Mouse (Mus musculus) right cerebral cortex, postnatal 36 days (tissue): ENCODE measurements around the gene Grip1.

Experiments
- DNase-seq, 2 experiments: peaks; one replicate each; pipeline ENCODE4 v3.0.0; 2022; ENCODE audit warnings: low spot score in 2 of 2, mixed read lengths in 1 of 2

The Grip1 gene

DNA sequence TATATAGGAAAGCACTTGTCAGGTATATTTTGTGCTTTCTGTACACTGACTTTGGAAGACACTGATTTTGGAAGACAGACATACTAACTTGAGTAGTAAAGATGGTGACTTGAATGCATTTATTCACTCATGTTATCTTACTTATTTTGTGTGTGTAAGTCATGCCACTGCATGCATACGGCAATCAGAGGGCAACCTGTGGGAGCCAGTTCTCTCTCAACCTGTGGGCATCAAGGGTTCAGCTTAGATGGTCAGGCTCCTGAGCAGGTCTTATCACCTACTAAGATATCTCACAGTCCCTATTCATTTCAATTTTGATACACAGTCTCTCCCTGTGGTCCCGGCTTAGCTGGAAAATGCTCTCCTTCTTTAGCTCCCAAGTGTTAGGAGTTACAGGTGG is 5.4 kb downstream of the Grip1 start:
- no peak for DNase-seq

DNA sequence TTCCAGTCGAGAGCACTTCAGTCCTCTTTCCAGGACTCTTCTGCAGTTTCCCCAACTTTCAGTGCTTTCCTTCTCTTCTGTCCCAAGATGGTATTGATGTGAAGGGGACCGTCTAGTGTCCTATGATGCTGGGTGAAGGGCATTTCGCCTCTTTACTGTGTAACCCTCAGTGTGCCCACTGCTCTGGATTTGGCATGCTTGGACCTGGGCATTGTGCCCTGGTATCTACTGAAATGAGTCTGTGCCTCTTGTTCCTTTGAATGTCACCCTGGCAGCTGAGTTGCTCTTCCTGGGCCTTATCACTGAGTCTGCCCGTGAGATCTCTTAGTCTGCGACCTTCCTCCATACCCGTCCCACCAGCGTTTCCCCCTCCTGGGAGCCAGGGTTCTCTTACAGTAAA is 9.7 kb downstream of the Grip1 start:
- DNase-seq, result no peak

DNA sequence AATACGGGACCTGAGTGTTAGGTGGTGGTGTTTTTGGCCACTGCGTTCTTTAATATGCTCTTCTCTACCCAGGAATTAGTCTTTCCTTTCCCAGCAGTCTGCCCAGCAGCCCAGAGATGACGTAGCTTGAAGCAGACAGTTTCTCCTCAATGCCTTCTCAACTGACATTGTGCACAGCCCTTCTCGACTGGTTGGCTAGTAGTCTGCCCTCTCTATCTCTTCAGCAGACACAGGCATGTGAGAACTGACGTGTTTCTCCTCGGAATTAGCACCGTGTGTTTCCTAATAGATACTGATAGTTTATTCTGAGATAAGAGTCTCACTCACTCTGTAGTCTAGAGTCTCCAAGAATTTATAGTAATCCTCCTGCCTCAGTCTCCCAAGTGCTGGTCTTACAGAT is 10.2 kb downstream of the Grip1 start:
- DNase-seq, result no peak

DNA sequence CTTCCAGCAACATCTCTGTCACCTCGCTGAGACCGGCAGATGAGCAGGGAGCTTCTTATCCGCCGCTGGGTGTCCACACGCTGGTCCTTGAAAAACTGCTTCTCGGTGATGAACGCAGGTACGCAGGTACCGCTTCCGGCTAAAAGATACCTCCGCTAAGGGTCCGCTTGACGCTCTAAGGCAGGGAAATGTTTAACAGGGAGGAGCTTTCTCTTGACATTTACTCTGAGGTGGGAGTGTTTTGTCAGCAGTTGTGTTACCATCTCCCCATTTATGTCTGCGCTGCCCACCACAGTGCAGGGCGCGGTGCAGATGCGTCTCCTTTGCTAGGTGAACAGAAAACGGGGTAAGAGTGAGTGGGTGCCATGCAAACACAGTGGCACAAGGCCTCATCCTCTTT is 14.3 kb downstream of the Grip1 start:
- DNase-seq, result no peak

DNA sequence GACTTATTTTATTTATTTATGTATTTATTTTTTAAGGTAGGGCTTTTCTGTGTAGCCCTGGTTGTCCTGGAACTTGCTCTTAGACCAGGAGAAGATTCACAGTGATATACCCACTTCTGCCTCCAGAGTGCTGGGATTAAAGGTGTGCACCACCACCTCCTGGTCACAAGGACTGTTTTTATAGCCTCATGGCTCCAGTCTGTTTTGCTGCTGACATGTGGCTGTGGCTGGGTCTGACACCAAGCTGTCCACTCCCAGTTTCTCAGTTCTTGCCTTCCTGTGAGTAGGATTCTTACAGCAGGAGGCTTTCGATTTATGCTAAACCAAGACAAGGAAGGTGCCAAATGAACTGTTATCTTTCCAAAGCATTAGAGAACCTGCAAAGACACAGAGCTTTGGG is 16.5 kb downstream of the Grip1 start:
- no peak for DNase-seq

DNA sequence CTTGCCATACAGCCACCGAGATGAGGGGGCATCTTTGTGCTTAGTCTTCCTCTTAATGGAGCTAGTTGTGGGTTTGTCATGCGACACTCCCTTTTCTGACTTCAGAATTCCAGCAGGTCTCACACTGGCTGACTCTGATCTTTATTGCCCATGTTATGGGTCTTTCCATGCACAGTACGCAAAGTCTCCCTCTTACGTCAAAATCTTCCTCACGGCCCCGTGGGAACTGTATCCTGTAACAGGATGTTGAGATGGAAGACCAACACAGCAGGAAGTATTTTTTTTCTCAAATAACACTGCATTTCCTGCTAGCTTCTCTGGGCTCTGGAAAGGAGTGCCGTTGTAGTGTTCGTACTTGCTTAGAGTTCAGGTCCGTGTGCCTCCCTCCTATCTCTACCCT is 21.5 kb downstream of the Grip1 start:
- no peak for DNase-seq

DNA sequence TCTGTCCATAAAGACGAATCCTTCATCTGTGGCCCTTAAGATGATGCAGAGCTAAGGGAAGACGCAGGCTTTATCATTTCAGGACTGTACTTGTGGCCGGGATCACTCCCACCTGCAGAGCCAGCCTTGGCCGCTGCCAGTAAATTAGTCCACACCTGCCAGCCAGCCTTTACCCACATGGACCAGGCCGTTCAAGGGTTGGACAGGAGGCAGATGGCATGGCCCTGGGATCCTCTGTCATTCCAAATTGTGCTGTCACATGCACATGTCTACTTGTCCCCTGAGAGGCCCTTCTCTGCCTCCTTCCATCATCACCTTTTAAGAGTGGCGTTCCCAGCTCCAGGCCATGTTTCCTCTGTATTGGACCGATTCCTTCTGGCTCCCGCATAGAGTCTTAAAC is 24.0 kb downstream of the Grip1 start:
- DNase-seq, result no peak

DNA sequence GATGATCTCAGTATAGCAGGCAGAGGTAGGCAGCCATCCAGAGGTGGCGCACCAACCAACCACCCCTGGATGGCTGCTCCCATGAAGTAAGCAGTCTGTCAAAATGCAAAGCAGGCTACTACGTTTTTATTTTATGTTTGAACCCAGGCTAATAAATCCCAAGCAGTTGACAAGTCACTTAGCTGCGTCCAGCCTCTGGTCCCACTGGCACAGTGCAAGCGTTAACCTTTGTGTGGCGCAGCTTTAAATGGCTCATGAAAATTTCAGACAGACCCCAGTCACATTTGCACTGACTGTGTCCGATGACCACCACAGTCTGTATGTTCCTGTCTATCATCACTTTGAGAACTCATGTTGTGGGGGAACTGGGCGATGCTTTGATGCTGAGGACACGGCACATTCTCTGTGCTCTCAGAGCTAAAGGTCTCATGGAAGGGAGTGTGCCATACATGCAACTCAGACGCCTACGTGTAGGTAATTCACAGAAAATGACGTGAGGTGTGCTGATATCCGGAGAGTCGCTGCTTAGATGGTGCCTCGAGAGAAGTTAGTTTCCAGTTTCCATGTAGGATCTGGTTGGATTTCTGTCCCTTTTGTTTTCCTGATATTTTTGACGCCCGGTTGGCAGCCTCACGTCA is 29.6 kb downstream of the Grip1 start:
- DNase-seq, result no peak

DNA sequence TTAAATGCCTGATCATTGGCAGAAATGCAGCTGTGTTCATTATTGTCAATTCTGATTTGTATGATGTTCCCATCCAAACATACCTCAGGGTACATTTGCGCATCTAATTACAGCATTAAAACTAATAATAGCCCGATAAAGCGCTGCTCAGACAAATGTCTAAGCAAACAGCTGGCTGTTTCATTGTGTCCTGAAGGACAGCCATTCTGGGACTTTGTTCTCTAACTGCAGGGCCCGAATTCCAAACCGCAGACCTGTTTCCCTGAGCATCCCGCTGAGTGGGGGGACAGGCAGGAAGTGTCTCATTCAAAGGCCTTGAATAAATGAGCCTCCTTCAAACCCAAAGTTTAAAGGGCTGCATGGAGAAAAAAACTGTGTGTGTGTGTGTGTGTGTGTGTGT is 30.1 kb downstream of the Grip1 start:
- DNase-seq, result no peak

DNA sequence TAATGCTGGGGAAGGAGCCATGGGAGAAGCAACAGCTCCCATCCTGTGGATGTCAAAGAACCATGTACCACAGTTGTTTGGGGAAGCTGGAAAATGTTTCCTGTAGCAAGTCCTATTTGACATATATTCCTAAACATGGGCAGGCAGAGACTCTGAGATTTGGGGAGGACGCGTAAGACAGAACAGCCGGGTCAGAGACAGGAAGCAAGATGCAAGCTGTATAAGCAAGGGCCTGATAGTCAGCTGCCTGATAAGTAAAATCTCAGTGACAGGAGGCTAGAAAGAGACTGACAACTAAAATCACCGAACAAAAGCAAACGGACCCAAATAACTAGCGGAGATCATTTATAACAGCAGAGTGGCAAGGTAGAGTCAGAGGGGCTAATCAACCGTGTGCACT is 33.3 kb downstream of the Grip1 start:
- no peak for DNase-seq

DNA sequence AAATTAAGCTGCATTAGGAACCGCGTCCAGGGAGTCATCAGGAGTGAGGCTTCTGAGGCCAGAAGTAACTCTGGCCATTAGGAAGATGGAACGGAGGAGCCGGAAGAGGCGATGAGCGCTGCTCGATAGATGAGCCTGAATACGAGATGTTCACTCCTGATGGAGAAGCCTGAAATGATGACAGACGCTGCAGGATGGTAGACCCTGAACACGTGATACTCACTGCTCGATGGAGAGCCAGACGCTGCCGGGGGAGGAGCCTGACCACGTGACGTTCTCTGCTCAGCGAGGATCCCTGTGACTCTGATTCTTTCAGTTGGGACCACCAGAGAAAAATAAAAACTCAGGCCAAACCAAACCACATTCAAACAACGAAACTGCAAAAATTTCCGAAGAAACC is 37.2 kb downstream of the Grip1 start:
- DNase-seq, result no peak

DNA sequence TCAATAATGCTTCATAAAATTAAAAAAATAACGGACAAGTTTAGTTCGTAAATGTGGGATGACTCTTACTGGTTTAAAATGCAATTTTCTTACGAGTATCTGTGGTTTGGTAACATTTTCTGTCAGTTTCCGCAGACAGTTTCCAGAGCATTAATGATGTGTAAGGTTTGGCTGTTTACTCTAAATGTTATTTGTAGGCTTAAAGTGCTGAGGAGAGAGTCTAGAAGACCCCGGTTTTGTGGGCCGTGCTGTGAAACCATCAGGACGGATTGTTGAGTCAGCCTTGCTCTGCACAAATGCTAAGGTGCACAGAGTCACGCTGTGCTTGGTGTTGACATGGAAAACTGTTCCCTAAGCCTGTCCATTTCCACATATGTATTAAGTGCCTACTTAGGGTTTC is 41.7 kb downstream of the Grip1 start:
- DNase-seq, result no peak

DNA sequence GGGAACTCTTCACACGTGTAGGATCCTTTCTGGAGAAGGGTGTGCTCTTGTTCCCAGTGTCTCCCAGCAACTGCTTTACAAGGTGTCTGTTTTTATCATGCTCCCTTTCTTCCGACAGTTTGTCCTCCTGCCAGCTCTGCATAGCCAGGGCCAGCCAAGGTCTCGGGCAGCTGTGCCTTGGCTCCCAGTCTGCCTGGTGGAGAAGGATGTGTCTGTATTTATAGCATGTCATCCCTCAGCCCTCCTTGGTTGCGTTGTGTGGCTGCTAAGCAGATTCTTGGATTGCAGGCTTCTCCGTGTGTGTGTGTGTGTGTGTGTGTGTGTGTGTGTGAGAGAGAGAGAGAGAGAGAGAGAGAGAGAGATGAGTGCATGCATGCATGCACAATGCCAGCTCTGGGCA is 42.6 kb downstream of the Grip1 start:
- no peak for DNase-seq

DNA sequence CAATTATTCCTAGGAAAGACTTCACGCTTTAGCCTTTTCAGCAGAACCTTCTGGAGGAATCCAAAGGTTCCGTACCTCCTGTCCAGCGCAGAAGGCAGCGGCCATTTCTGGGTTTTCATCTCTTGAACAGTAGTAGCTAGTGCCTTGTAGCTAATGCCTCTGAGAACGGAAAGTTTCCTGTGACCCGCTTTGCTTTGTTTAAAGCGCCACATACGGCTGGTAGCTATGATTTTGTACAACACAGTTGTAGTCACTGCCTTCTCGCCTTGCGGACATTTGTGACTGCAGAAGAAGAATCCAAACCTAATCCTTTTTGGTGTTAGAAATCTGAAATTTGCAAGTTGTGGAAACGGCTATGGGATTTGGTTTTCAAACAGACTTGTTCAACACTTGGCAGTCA is 68.1 kb downstream of the Grip1 start:
- DNase-seq, result no peak

DNA sequence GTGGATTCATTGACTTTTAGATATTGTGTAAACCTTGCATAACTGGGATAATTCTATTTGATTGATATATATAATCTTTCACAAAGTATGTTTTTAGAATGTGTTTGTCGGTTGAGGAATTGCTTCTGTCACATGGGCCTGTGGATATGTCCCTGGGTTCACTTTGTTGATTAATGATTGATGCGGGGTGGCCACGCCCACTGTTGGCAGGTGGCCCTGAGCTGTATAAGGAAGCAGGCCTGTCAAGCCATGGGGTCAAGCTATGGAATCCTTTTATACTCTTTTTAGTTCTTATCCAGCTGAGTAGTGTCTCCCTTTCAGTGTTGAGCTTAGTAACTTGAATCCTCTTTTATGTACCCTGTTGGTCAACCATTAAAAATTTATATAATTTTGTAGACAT is 72.1 kb downstream of the Grip1 start:
- DNase-seq, result no peak

DNA sequence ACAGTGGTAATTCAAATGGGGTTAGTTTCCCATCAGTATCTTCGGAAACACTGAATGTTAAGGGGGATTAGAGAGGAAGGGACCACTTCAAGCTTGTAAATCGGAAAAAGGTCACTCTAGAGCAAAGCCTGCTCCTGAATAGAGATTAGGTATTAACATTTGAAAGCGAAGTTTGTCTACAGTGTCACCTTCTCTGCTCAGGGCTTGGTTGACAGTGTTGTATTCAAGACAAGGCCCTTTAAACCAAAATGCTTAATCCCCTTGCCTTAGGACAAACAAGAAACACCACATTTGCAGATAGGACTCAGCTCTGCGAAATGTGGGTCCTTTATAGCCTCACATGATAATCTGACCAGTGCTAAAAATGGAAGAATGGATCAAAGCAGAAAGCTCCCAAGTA is 81.2 kb downstream of the Grip1 start:
- DNase-seq, result no peak

DNA sequence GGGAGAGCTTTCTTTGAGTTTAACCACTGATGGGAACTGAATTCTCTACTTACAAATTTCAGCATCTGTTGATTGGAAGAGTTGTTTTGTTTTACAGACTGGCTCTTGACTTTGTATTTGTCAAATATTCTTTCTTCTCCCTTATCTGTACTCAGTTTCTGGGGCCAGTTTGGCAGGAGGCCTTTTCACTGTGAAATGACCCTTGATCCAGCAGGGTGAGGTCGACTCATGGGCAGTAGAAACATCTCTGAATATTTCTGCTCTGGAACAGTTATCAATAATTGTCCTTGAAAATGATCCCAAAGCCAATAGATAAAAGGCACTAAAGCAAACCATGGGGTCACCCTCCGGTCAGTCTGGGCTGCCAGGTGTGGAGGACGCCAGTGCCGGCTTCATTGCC is 88.0 kb downstream of the Grip1 start:
- no peak for DNase-seq

DNA sequence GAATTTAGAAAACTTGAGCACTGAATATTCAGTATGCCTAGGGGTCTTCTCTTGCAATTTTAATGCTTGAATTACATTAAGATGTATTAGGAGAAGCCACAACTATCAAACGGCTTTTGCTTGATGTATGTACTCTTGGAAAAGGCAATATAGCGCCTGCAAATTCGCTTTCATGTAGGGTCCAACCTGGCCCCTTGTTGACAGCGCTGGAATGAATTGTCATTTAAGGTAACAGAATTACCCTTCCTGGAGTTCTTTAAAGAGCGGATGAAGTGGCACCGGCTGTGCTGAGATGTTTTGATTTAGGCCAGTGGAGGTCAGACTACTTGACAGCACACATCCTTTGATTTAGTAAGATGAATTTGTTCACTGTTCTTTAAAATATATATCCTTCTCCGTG is 90.1 kb downstream of the Grip1 start:
- DNase-seq, result no peak

DNA sequence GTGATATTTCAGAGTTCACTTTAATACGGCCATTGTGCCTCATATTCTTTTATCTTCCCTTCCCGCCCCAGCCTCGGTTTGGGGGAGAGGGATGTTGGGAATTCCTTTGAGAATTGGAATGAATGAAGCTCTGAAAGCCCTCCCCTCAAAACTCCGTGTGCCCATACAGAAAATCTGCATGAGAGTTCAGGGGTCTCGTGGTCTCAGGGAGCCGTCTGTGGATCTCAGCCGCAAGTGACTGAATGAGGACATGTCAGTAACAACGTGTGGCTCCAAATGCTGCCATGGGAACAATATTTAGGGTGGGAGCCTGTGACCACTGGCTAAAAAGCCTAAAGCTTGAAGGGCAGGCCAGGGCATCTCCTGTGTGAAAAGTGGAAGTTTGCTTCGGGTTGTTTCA is 91.1 kb downstream of the Grip1 start:
- no peak for DNase-seq

DNA sequence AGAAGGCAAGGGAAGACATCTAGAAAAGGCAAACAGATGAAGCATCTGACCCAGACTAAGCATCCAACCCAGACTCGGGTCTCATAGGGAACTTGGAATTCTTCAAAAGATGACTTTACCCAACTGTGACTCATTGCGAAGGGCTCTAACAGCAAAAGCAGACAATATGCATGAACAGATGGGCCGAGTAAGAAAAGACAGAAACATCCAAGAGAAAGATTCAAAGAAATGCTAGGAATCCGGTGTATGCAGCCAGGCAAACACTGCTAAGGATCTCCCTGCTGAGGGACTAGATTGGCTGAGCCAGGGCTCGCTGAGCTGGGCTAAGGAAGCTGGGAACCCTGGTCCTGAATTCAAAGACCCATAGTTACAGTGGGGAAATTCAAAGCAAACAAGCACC is 94.2 kb downstream of the Grip1 start:
- DNase-seq, result peak; percentile 8 to 34

DNA sequence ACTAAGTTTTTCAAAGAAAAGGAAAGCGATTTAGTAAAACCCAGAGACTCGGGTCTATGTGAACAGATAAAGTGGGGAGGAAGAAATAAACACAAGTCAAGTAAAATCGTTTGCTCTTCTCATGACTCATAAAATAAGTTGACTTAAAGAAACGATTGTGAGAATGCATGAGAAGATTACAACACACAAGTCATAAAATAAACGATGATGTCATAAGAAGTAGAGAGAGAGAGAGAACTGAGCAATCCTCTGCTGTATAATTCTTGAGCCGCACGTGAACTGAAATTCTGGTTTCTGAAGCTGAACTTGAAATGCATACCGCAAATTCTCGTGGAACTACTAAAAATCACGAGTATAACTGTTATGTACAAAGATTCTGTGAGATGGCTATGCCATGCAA is 95.1 kb downstream of the Grip1 start:
- no peak for DNase-seq

DNA sequence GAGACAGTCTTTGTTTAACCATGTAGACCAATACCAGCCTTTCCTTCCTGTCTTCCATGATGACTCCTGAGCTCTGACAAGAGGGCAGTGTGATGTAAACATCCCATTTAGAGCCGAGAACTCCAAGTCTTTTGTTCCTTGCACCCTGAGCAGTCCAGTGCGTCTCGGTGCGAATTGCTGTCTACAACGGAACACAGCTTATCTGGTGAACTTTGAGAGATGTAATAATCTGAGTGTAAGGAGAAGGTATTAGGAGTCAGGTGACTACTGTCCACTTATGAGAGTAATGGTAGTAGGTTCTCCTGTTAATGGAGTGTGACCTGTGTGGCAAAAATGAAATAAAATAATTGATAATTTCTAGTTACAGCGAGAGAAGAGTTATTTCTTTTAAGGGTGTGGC is 97.0 kb downstream of the Grip1 start:
- no peak for DNase-seq

DNA sequence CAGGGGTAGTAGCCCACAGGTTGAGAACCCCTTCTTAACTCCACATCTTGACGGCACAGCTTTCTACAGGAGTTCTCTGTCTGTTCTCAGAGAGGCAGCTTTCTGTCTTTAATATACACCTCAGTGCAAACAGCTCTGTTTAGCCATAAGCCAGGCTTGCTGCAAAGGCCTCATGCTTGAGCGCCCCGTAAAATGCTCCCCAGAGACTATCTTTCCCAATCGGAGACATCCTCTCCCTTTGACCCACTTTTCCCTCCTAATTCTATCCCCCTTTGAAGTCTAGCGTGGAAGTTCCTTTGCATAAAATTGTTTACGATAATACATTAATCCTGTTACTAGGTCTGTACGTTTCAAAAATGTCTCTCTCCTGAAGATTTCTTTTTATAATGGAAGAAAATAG is 102.7 kb downstream of the Grip1 start:
- DNase-seq, result no peak

DNA sequence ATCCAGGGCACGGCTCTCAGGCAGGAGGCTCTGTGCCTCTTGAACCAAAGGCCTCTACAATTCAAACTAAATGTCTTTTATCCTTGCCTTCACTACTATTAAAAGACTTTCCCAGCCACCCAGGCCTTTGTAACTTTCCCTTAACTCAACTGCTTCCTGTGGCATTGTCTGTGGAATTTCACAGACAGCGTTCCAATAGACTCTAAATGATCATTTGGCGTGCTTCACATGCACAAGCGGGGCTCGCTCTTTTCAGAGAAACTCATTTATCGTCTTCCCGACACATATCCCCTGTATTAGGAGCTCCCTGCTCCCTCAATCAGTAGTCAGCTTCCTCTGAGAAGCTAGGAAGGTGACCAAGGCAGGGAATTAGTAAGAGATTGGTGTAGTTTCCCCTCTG is 104.8 kb downstream of the Grip1 start:
- DNase-seq, result no peak

DNA sequence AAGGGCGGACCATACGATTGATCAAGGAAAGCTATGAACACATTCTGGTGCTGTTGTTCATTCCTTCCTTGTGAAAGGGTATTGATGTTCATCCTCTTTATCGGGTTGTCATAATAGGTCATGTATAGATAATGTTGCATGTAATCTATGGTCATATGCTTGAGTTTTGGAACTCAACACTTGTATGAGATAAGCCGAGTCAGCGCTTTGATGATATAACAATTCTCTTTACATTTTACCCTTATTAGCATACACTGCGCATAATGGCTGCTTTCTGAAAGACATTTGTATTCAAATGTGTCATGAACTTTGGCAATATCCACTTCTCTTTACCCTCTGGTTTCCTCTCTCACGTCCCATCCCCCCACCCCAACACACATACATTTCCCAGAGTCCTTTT is 111.2 kb downstream of the Grip1 start:
- DNase-seq, result no peak
